In genomic region chr1:171452923-171453322, GRCm38 (mm10) we compare ENCODE assay signal across 13 mouse cellular contexts. TPM values are rescaled to one million over a fixed set of nuclear protein-coding genes. Genes with fewer than 3 reads are reported as not detected.
A peak's percentile ranks its signal among the peaks of the same experiment; 100 is the strongest.
DNase-seq lines count a peak whose midpoint lies in the region; ATAC-seq and TF ChIP-seq lines count a peak whose summit lies in the region.
"Had no signal": no experiment of that assay in that cellular context is flagged by ENCODE, and none has a peak within 500 bp of the region (broad histone marks: within the 10 kb centered on the region; RNA-seq: fewer than 3 reads in every experiment).

No protein-coding gene starts in this region.

- no peak for DNase-seq in gastrocnemius, adult 2 months
- DNase-seq in gastrocnemius, postnatal 10 days: no peak
- DNase-seq in 416B (ENCODE audit: low read depth): peak; percentile 38
- no peak for DNase-seq in heart, postnatal 0 days (ENCODE audit: low spot score)
- peak; percentile 67 for DNase-seq in lung, postnatal 36 days
- DNase-seq in urinary bladder, postnatal 14 days (ENCODE audit: low spot score): no peak
- no peak for DNase-seq in cerebellum, postnatal 10 days
- DNase-seq in frontal cortex, postnatal 36 days (ENCODE audit: low spot score in 2 of 2): no peak
- DNase-seq: cerebellum, adult 2 months had no signal

- ATAC-seq in heart, postnatal 0 days (ENCODE audit: insufficient read depth, low read depth): no peak
- ATAC-seq: hindbrain, embryonic 16.5 days had no signal

- WGBS in heart, postnatal 0 days: 69% methylated on average over 5 of the region's 5 CpGs

- no peak for TF ChIP-seq EP300 in heart, postnatal 0 days (IDR thresholded peaks at IDR 0.05; ENCODE audit: low read depth)

- H3K27me3 ChIP-seq in heart, postnatal 0 days (ENCODE audit: control insufficient read depth, insufficient read depth, low read length): no peaks in the 10 kb centered on the region
- H3K27me3 ChIP-seq: embryonic facial prominence, embryonic 12.5 days; forebrain, embryonic 12.5 days; limb, embryonic 12.5 days had no signal

- H3K4me2 ChIP-seq in heart, postnatal 0 days (ENCODE audit: low read depth, low read length): no peak overlapping the region
- H3K4me2 ChIP-seq: embryonic facial prominence, embryonic 12.5 days; forebrain, embryonic 12.5 days; limb, embryonic 12.5 days had no signal

- peak overlapping the region; percentile 53; the same call in 1 of the 2 replicates for H3K27ac ChIP-seq in gastrocnemius, adult 2 months
- peak overlapping the region; percentile 39; the same call in 1 of the 2 replicates for H3K27ac ChIP-seq in heart, postnatal 0 days (ENCODE audit: low read depth)
- H3K27ac ChIP-seq: embryonic facial prominence, embryonic 12.5 days; forebrain, embryonic 12.5 days; limb, embryonic 12.5 days had no signal

- intact Hi-C loops in gastrocnemius, adult 2 months (cut with DNase I): no loop called here

- no peak overlapping the region for H3K9ac ChIP-seq in heart, postnatal 0 days (replicated peaks; ENCODE audit: low read depth, low read length)
- H3K9ac ChIP-seq: embryonic facial prominence, embryonic 12.5 days; forebrain, embryonic 12.5 days; limb, embryonic 12.5 days had no signal

- H3K4me3 ChIP-seq in gastrocnemius, adult 2 months: no peak overlapping the region
- H3K4me3 ChIP-seq in heart, postnatal 0 days (ENCODE audit: low read depth, low read length): no peak overlapping the region
- H3K4me3 ChIP-seq: embryonic facial prominence, embryonic 12.5 days; forebrain, embryonic 12.5 days; limb, embryonic 12.5 days had no signal

- H3K4me1 ChIP-seq in heart, postnatal 0 days (ENCODE audit: control insufficient read depth, insufficient read depth): peaks cover 2% of the 10 kb centered on the region
- H3K4me1 ChIP-seq: embryonic facial prominence, embryonic 12.5 days; forebrain, embryonic 12.5 days; limb, embryonic 12.5 days had no signal

- no peak for TF ChIP-seq CTCF in gastrocnemius, adult 2 months (IDR thresholded peaks at IDR 0.05)
- TF ChIP-seq CTCF in heart, postnatal 0 days (IDR thresholded peaks at IDR 0.05; ENCODE audit: low read depth): no peak

- H3K9me3 ChIP-seq in heart, postnatal 0 days (replicated peaks; ENCODE audit: control insufficient read depth, low read length): no peaks in the 10 kb centered on the region
- H3K9me3 ChIP-seq: embryonic facial prominence, embryonic 12.5 days; forebrain, embryonic 12.5 days; limb, embryonic 12.5 days had no signal

- H3K36me3 ChIP-seq in heart, postnatal 0 days (replicated peaks; ENCODE audit: control insufficient read depth, insufficient read depth, low read length): no peaks in the 10 kb centered on the region
- H3K36me3 ChIP-seq: embryonic facial prominence, embryonic 12.5 days; forebrain, embryonic 12.5 days; limb, embryonic 12.5 days had no signal

RNA-seq across cellular contexts. Expression of gene F11r, which starts 15.6 kb away (rescaled TPM):
- total RNA-seq in gastrocnemius, adult 2 months (2021): 1 to 10 TPM; 4.2 to 6.0 TPM
- 10 to 100 TPM; 13.9 to 15.0 TPM for total RNA-seq in gastrocnemius, postnatal 10 days (2021)
- total RNA-seq in heart, postnatal 0 days (2014; rRNA removed; ENCODE audit: low replicate concordance): 45.6 and 75.5 TPM in 2 replicates
- polyA plus RNA-seq in heart, postnatal 0 days (2015; fragmentation: Nextera tagmentation; extraction: Ambion mirVana): 75.8 and 78.3 TPM in 2 replicates

RNA-seq across cellular contexts. Expression of gene Tstd1, which starts 34.3 kb away (rescaled TPM):
- total RNA-seq in gastrocnemius, adult 2 months (2021): under 1 TPM; 0.84 to 0.92 TPM
- total RNA-seq in gastrocnemius, postnatal 10 days (2021): under 1 TPM; 0.82 to 0.90 TPM
- total RNA-seq in heart, postnatal 0 days (2014; rRNA removed; ENCODE audit: low replicate concordance): not detected in 2 replicates
- 1.1 and 2.5 TPM in 2 replicates for polyA plus RNA-seq in heart, postnatal 0 days (2015; fragmentation: Nextera tagmentation; extraction: Ambion mirVana)

RNA-seq across cellular contexts. Expression of gene Usf1, which starts 41.8 kb away (rescaled TPM):
- total RNA-seq in gastrocnemius, adult 2 months (2021): 10 to 100 TPM; 29.9 to 36.8 TPM
- 10 to 100 TPM; 31.5 to 32.4 TPM for total RNA-seq in gastrocnemius, postnatal 10 days (2021)
- 80.2 and 82.0 TPM in 2 replicates for total RNA-seq in heart, postnatal 0 days (2014; rRNA removed; ENCODE audit: low replicate concordance)
- 47.7 and 48.8 TPM in 2 replicates for polyA plus RNA-seq in heart, postnatal 0 days (2015; fragmentation: Nextera tagmentation; extraction: Ambion mirVana)

RNA-seq across cellular contexts. Expression of gene Alyref2, which starts 50.4 kb away (rescaled TPM):
- total RNA-seq in gastrocnemius, adult 2 months (2021): 1 to 10 TPM; 1.3 to 1.7 TPM
- 1 to 10 TPM; 2.8 to 3.3 TPM for total RNA-seq in gastrocnemius, postnatal 10 days (2021)
- total RNA-seq in heart, postnatal 0 days (2014; rRNA removed; ENCODE audit: low replicate concordance): 8.0 and 10.0 TPM in 2 replicates
- polyA plus RNA-seq in heart, postnatal 0 days (2015; fragmentation: Nextera tagmentation; extraction: Ambion mirVana): 13.5 and 14.6 TPM in 2 replicates

Comparison
In these comparisons a context has a peak if more than half of its experiments do, and no peak if none do; other contexts are left out.
1. DNase-seq: peak in 416B (single experiment) and lung, postnatal 36 days (single experiment); none in gastrocnemius, adult 2 months (single experiment), gastrocnemius, postnatal 10 days (single experiment), heart, postnatal 0 days (single experiment), urinary bladder, postnatal 14 days (single experiment), cerebellum, postnatal 10 days (0 of 2) and frontal cortex, postnatal 36 days (0 of 2).